Mouse (Mus musculus) embryo, embryonic 9.5 days (tissue): ENCODE measurements around the gene Lrrfip2.

ENCODE experiments used
- DNase-seq: peaks from one replicate; pipeline ENCODE4 v3.0.0-alpha.2; 2017; ENCODE audit errors: extremely low spot score

Gene Lrrfip2

GRCm38 (mm10) chr9:111223406-111223805, 106.0 kb downstream of the Lrrfip2 start:
- DNase-seq, result no peak

GRCm38 (mm10) chr9:111228446-111228845, 111.1 kb downstream of the Lrrfip2 start:
- DNase-seq, result no peak

GRCm38 (mm10) chr9:111234701-111235100, 117.3 kb downstream of the Lrrfip2 start:
- no peak for DNase-seq

- DNase-seq, result no peak
These were observed 120.3 kb downstream of the Lrrfip2 start for GRCm38 (mm10) chr9:111237726-111238125.

- no peak for DNase-seq
These were observed 122.4 kb downstream of the Lrrfip2 start for GRCm38 (mm10) chr9:111239821-111240220.

- no peak for DNase-seq
These were observed 126.0 kb downstream of the Lrrfip2 start for GRCm38 (mm10) chr9:111243384-111243783.

GRCm38 (mm10) chr9:111245546-111245945, 128.2 kb downstream of the Lrrfip2 start:
- DNase-seq, result no peak

- no peak for DNase-seq
These were observed 130.4 kb downstream of the Lrrfip2 start for GRCm38 (mm10) chr9:111247682-111248246.

GRCm38 (mm10) chr9:111252161-111252869, 134.9 kb downstream of the Lrrfip2 start:
- DNase-seq, result no peak

GRCm38 (mm10) chr9:111260360-111260985, 143.1 kb downstream of the Lrrfip2 start:
- no peak for DNase-seq

GRCm38 (mm10) chr9:111261356-111261755, 144.0 kb downstream of the Lrrfip2 start:
- DNase-seq, result no peak

GRCm38 (mm10) chr9:111267998-111268397, 150.6 kb downstream of the Lrrfip2 start:
- DNase-seq, result no peak

GRCm38 (mm10) chr9:111270606-111271005, 153.2 kb downstream of the Lrrfip2 start:
- no peak for DNase-seq

- DNase-seq, result no peak
These were observed 153.7 kb downstream of the Lrrfip2 start for GRCm38 (mm10) chr9:111271056-111271433.

GRCm38 (mm10) chr9:111271434-111272160, 154.2 kb downstream of the Lrrfip2 start, which contains the start of the genes Mlh1 and Epm2aip1:
Gene Mlh1, minus strand, starts transcription at chr9:111271791.
Gene Epm2aip1, plus strand, starts transcription at chr9:111271929.
- DNase-seq, result peak; percentile 97

- no peak for DNase-seq
These were observed 155.0 kb downstream of the Lrrfip2 start for GRCm38 (mm10) chr9:111272356-111272755.

- DNase-seq, result no peak
These were observed 155.8 kb downstream of the Lrrfip2 start for GRCm38 (mm10) chr9:111272996-111273785.

GRCm38 (mm10) chr9:111273958-111274357, 156.6 kb downstream of the Lrrfip2 start:
- no peak for DNase-seq

- peak; percentile 29 for DNase-seq
These were observed 157.8 kb downstream of the Lrrfip2 start for GRCm38 (mm10) chr9:111275156-111275555.
